Mouse (Mus musculus): Measurements from ENCODE around the gene Gm9936.

- TF ChIP-seq CHD2 (IDR thresholded peaks at IDR 0.05; ENCODE audit: low read depth, low read length), result no peak
- no peak for TF ChIP-seq ZNF384 (IDR thresholded peaks at IDR 0.05; ENCODE audit: low read depth, low read length)
- TF ChIP-seq MAFK (IDR thresholded peaks at IDR 0.05; ENCODE audit: insufficient read depth, low read depth, low read length), result no peak
Measured at GRCm38 (mm10) chr5:114896688-114897373, 38.3 kb upstream of the Gm9936 start, which contains the start of gene Oasl2.

Measured in ES-E14 (cell line).